Comparison of ENCODE assay signal across 8 mouse cellular contexts in genomic region chr11:113785406-113786171, GRCm38 (mm10). TPM values are rescaled to one million over a fixed set of nuclear protein-coding genes. Genes with fewer than 3 reads are reported as not detected.
DNase-seq lines count a peak whose midpoint lies in the region; ATAC-seq and TF ChIP-seq lines count a peak whose summit lies in the region.

No protein-coding gene starts in this region.

- H3K9me3 ChIP-seq in G1E (replicated peaks), result no peaks in the 10 kb centered on the region
- H3K9me3 ChIP-seq in hindbrain, postnatal 0 days (ENCODE audit: low read length), result no peaks in the 10 kb centered on the region
- no peaks in the 10 kb centered on the region for H3K9me3 ChIP-seq in midbrain, embryonic 12.5 days
- H3K9me3 ChIP-seq in stomach, embryonic 16.5 days (replicated peaks; ENCODE audit: control insufficient read depth, low read length), result no peaks in the 10 kb centered on the region

- H3K9ac ChIP-seq in hindbrain, postnatal 0 days (replicated peaks; ENCODE audit: low read length), result peak overlapping the region; percentile 39
- peak overlapping the region; percentile 55 for H3K9ac ChIP-seq in midbrain, embryonic 12.5 days (replicated peaks)
- peak overlapping the region; percentile 80 for H3K9ac ChIP-seq in stomach, embryonic 16.5 days (ENCODE audit: low read length)

- intact Hi-C loops in left cerebral cortex, postnatal 4 days (cut with DNase I), result no loop called here

- H3K4me3 ChIP-seq in G1E (ENCODE audit: low read depth, low read length), result peak overlapping the region; percentile 16; the same call in 1 of the 2 replicates
- peak overlapping the region; percentile 15 for H3K4me3 ChIP-seq in cortical plate, adult 2 months (ENCODE audit: insufficient read depth, low read length)
- H3K4me3 ChIP-seq in hindbrain, postnatal 0 days (ENCODE audit: low read length), result peak overlapping the region; percentile 16
- H3K4me3 ChIP-seq in midbrain, embryonic 12.5 days, result peak overlapping the region; percentile 33
- H3K4me3 ChIP-seq in stomach, embryonic 16.5 days (replicated peaks; ENCODE audit: low read length), result peak overlapping the region; percentile 37

- peak overlapping the region; percentile 51 for H3K4me2 ChIP-seq in hindbrain, postnatal 0 days (ENCODE audit: low read depth, low read length)
- peak overlapping the region; percentile 51 for H3K4me2 ChIP-seq in midbrain, embryonic 12.5 days (replicated peaks)
- peak overlapping the region; percentile 57 for H3K4me2 ChIP-seq in stomach, embryonic 16.5 days (ENCODE audit: low read depth, low read length)

- TF ChIP-seq POLR2A in cortical plate, adult 2 months (IDR thresholded peaks at IDR 0.05; ENCODE audit: extremely low read depth, insufficient read depth, low read length), result 0 out of 2 replicates have a peak, but pooled peaks have one; percentile 39

- no peaks in the 10 kb centered on the region for H3K36me3 ChIP-seq in G1E (replicated peaks)
- H3K36me3 ChIP-seq in hindbrain, postnatal 0 days (ENCODE audit: insufficient read depth, low read length), result no peaks in the 10 kb centered on the region
- H3K36me3 ChIP-seq in midbrain, embryonic 12.5 days, result no peaks in the 10 kb centered on the region
- no peaks in the 10 kb centered on the region for H3K36me3 ChIP-seq in stomach, embryonic 16.5 days (ENCODE audit: control insufficient read depth, insufficient read depth, low read length)

- peaks cover 24% of the 10 kb centered on the region for H3K4me1 ChIP-seq in G1E (ENCODE audit: insufficient read depth, low read depth, low read length)
- H3K4me1 ChIP-seq in cortical plate, adult 2 months (ENCODE audit: control insufficient read depth, insufficient read depth, low read length), result peaks cover 6% of the 10 kb centered on the region
- peaks cover 24% of the 10 kb centered on the region; the same call in 1 of the 2 replicates for H3K4me1 ChIP-seq in hindbrain, postnatal 0 days (ENCODE audit: insufficient read depth, low read length)
- peaks cover 53% of the 10 kb centered on the region for H3K4me1 ChIP-seq in midbrain, embryonic 12.5 days
- H3K4me1 ChIP-seq in stomach, embryonic 16.5 days (ENCODE audit: control insufficient read depth, insufficient read depth, low read length), result peaks cover 39% of the 10 kb centered on the region

- WGBS in hindbrain, postnatal 0 days, result 3% methylated on average over 18 of the region's 19 CpGs
- WGBS in midbrain, embryonic 12.5 days, result 0% methylated on average over 19 of the region's 19 CpGs
- 6% methylated on average over 19 of the region's 19 CpGs for WGBS in stomach, embryonic 16.5 days

- TF ChIP-seq CTCF in G1E (IDR thresholded peaks at IDR 0.05; ENCODE audit: low read depth, low read length), result no peak
- no peak for TF ChIP-seq CTCF in cortical plate, adult 2 months (IDR thresholded peaks at IDR 0.05; ENCODE audit: extremely low read depth, insufficient read depth, low read length)
- peak; percentile 10; the same call in 1 of the 2 replicates for TF ChIP-seq CTCF in hindbrain, postnatal 0 days (IDR thresholded peaks at IDR 0.05; ENCODE audit: low read depth)

- H3K27me3 ChIP-seq in G1E (ENCODE audit: insufficient read depth, low read length), result no peaks in the 10 kb centered on the region; the same call in none of the 2 replicates
- no peaks in the 10 kb centered on the region for H3K27me3 ChIP-seq in hindbrain, postnatal 0 days (ENCODE audit: insufficient read depth, low read length)
- no peaks in the 10 kb centered on the region for H3K27me3 ChIP-seq in midbrain, embryonic 12.5 days
- no peaks in the 10 kb centered on the region for H3K27me3 ChIP-seq in stomach, embryonic 16.5 days (ENCODE audit: control insufficient read depth, insufficient read depth, low read length)

- no peak for DNase-seq in G1E (ENCODE audit: low spot score)
- peak; percentile 57 for DNase-seq in gastrocnemius, postnatal 10 days
- DNase-seq in hindbrain, postnatal 0 days (ENCODE audit: low spot score), result peak; percentile 91
- peak; percentile 78 for DNase-seq in left cerebral cortex, postnatal 4 days
- DNase-seq in cerebellum, postnatal 36 days, result no peak

- H3K27ac ChIP-seq in cortical plate, adult 2 months (ENCODE audit: insufficient read depth, low read length), result peak overlapping the region; percentile 73
- H3K27ac ChIP-seq in hindbrain, postnatal 0 days, result peak overlapping the region; percentile 92
- peak overlapping the region; percentile 98 for H3K27ac ChIP-seq in midbrain, embryonic 12.5 days (replicated peaks)
- H3K27ac ChIP-seq in stomach, embryonic 16.5 days (ENCODE audit: low read length), result peak overlapping the region; percentile 97

- peak; percentile 77 for ATAC-seq in G1E (ENCODE audit: extremely low read depth, insufficient number of reproducible peaks, low FRiP score, poor library complexity, severe bottlenecking)
- ATAC-seq in hindbrain, postnatal 0 days, result peak; percentile 93
- peak; percentile 92 for ATAC-seq in midbrain, embryonic 12.5 days (ENCODE audit: low FRiP score, low read depth)
- peak; percentile 89 for ATAC-seq in stomach, embryonic 16.5 days (ENCODE audit: insufficient read depth, low FRiP score)

RNA-seq across cellular contexts. Expression of gene Cdc42ep4, which starts 33.9 kb away (rescaled TPM):
- 11.6 and 38.6 TPM in 2 replicates for total RNA-seq in G1E (2014; fragmentation: Nextera tagmentation)
- total RNA-seq in G1E (2017), result 10.6 and 10.8 TPM in 2 replicates
- 20.2 and 22.8 TPM in 2 replicates for polyA plus RNA-seq in G1E (2012)
- polyA plus RNA-seq in cortical plate, adult 2 months (2012; rRNA removed), result 24.3 and 24.7 TPM in 2 replicates
- total RNA-seq in gastrocnemius, postnatal 10 days (2021), result 10 to 100 TPM; 19.1 to 22.0 TPM
- 104 and 116 TPM in 2 replicates for total RNA-seq in hindbrain, postnatal 0 days (2014; rRNA removed)
- polyA plus RNA-seq in hindbrain, postnatal 0 days (2015; fragmentation: Nextera tagmentation; extraction: Ambion mirVana), result 55.7 and 56.4 TPM in 2 replicates
- 10 to 100 TPM; 53.1 to 53.4 TPM for total RNA-seq in left cerebral cortex, postnatal 4 days (2021)
- 102 and 104 TPM in 2 replicates for polyA plus RNA-seq in midbrain, embryonic 12.5 days (2016; fragmentation: Nextera tagmentation; extraction: Ambion mirVana)
- polyA plus RNA-seq in stomach, embryonic 16.5 days (2015; fragmentation: Nextera tagmentation; extraction: Ambion mirVana), result 59.7 and 62.0 TPM in 2 replicates

Comparison
In these comparisons a context has a peak if more than half of its experiments do, and no peak if none do; other contexts are left out.
1. DNase-seq: peak in gastrocnemius, postnatal 10 days (single experiment), hindbrain, postnatal 0 days (single experiment) and left cerebral cortex, postnatal 4 days (single experiment); none in G1E (single experiment) and cerebellum, postnatal 36 days (0 of 2).
2. Peak in every context shown above with its lines, with median percentiles within 50 percentile points of each other: ATAC-seq, H3K4me3 ChIP-seq, H3K27ac ChIP-seq, H3K4me2 ChIP-seq and H3K9ac ChIP-seq.